Mouse (Mus musculus): ENCODE results near the gene Orm3.

DNA sequence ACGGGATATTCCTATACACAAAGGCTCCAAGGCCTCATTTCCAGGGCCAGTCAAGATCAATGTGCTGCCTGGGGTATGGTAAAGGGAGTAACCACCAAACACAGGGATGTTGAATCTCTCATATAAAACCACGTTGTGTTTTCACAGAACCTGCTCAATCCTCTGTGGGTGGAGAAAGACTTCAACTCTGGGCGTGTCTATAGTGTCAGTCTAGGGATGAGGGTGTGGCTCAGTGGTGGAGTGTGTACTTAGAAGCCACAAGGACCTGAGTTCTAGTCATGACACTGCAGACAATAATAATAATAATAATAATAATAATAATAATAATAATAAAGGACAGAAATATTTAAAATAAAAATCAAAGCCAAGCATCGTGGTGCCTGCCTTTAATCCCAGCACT lies 28.3 kb downstream of the Orm3 start:
- TF ChIP-seq POLR2A (IDR thresholded peaks at IDR 0.05; ENCODE audit: control insufficient read depth, low read depth, low read length) (no peak), CTCF (IDR thresholded peaks at IDR 0.05; ENCODE audit: control insufficient read depth, insufficient read depth, insufficient replicate concordance, low read depth, low read length) (no peak)

All from testis, adult 2 months (tissue).